Mouse (Mus musculus) liver, embryonic 11.5 days (tissue): Measurements from ENCODE around the gene Gm13695. TPM values are rescaled to one million over a fixed set of nuclear protein-coding genes. Genes with fewer than 3 reads are reported as not detected.
A peak's percentile ranks its signal among the peaks of the same experiment; 100 is the strongest.
"Not testable (repeated sequence)": the region's sequence is repeated elsewhere in the genome, so short reads cannot be mapped to it uniquely, and the experiment has no call there.

Experiments used
- ATAC-seq: fragments of 200-750 bp; cut with Nextera tagmentation; replicated peaks from 2 replicates; pipeline ENCODE4 v1.8.0; 2017; ENCODE audit warnings: moderate number of reproducible peaks, mild to moderate bottlenecking, moderate TSS enrichment, moderate library complexity; ENCODE audit not compliant: low FRiP score
- DNase-seq: peaks from one replicate; pipeline ENCODE4 v3.0.0-alpha.2; 2017; ENCODE audit warnings: low spot score
- H3K27ac ChIP-seq: fragments of 300-500 bp; sonication (generic); 2 replicates; pipeline ENCODE4 v1.5.1; 2014; ENCODE audit warnings: mild to moderate bottlenecking, low read depth, low read length, control low read depth
- H3K27me3 ChIP-seq: fragments of 300-500 bp; sonication (generic); replicated peaks from 2 replicates; pipeline ENCODE4 v1.6.1; 2014; ENCODE audit warnings: low read length, mixed read lengths; ENCODE audit not compliant: control insufficient read depth, insufficient read depth
- H3K36me3 ChIP-seq: fragments of 300-500 bp; sonication (generic); 2 replicates; pipeline ENCODE4 v1.6.1; 2014; ENCODE audit warnings: mild to moderate bottlenecking, low read length, moderate library complexity, mixed read lengths; ENCODE audit not compliant: control insufficient read depth, insufficient read depth
- H3K4me1 ChIP-seq: fragments of 300-500 bp; sonication (generic); replicated peaks from 2 replicates; pipeline ENCODE4 v1.6.1; 2014; ENCODE audit warnings: low read length, mixed read lengths; ENCODE audit not compliant: control insufficient read depth, insufficient read depth
- H3K4me2 ChIP-seq: fragments of 300-500 bp; sonication (generic); 2 replicates; pipeline ENCODE4 v1.6.1; 2014; ENCODE audit warnings: mild to moderate bottlenecking, control low read depth, moderate library complexity
- H3K4me3 ChIP-seq: fragments of 300-500 bp; sonication (generic); 2 replicates; pipeline ENCODE4 v1.5.1; 2014; ENCODE audit warnings: low read depth, low read length, control low read depth
- H3K9ac ChIP-seq: fragments of 300-500 bp; sonication (generic); 2 replicates; pipeline ENCODE4 v1.6.1; 2014; ENCODE audit warnings: low read depth, low read length, control low read depth
- H3K9me3 ChIP-seq: fragments of 300-500 bp; sonication (generic); 2 replicates; pipeline ENCODE4 v1.6.1; 2016; ENCODE audit warnings: low read length, inconsistent platforms, mixed read lengths; ENCODE audit not compliant: control insufficient read depth
- WGBS: fragments of 180-500 bp; shearing (Covaris S2); extraction: QIAGEN DNeasy Blood & Tissue Kit; methylation state at CpG from one replicate; pipeline ENCODE4 v1.1.7; 2014; 5-methylcytosine and 5-hydroxymethylcytosine counted together
- polyA plus RNA-seq: library from polyadenylated mRNA; unstranded; fragments of >200 nt; fragmentation: Nextera tagmentation; extraction: Ambion mirVana; gene quantifications from 2 replicates; pipeline ENCODE4 v1.2.1, GENCODE M21; 2014

The Gm13695 gene
- not detected in 2 replicates for polyA plus RNA-seq

GRCm38 (mm10) chr2:83967013-83967412 lies at the start of gene Gm13695:
Gm13695 (plus strand) TSS chr2:83967313.
- H3K27me3 ChIP-seq, DNase-seq, H3K27ac ChIP-seq, H3K9ac ChIP-seq, H3K4me1 ChIP-seq, H3K36me3 ChIP-seq, H3K4me2 ChIP-seq, ATAC-seq, H3K9me3 ChIP-seq, H3K4me3 ChIP-seq: not testable (repeated sequence)
- no CpG with 5 or more reads among the region's 6 CpGs for WGBS

DNA sequence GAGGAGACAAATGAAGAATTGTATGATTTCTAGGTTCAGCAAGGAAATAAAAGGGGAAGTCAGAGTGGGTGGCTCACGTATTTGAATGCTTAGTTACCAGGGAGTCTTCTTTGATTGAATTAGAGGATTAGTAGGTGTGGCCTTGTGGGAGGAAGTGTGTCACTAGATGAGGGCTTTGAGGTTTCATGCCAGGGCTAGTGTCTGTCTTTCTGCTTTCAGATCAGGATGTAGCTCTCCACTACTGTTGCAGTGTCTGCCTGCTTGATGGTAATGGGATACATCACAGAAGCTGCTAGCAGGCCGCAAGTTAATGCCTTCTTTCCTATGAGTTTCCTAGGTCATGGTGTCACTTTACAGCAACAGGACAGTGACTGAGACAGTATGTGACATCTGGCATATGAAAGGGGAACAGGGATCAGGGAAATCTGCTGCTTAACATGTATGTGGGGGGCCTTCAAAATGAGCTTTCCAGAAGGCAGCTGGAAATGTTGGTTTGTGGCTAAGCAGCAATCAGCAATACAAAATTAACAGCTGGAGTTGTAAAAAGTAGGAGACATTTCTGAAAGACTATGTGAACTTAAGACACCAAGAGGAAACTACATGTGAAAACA lies 37.5 kb upstream of the Gm13695 start:
- H3K9ac ChIP-seq = no peak overlapping the region
- no peaks in the 10 kb centered on the region for H3K9me3 ChIP-seq
- DNase-seq (no peak), ATAC-seq (no peak)
- no peaks in the 10 kb centered on the region for H3K27me3 ChIP-seq
- no peak overlapping the region for H3K27ac ChIP-seq
- no peaks in the 10 kb centered on the region for H3K4me1 ChIP-seq
- no peak overlapping the region for H3K4me2 ChIP-seq
- no peaks in the 10 kb centered on the region for H3K36me3 ChIP-seq
- H3K4me3 ChIP-seq = no peak overlapping the region
- WGBS = 41% methylated on average over 2 of the region's 2 CpGs

DNA sequence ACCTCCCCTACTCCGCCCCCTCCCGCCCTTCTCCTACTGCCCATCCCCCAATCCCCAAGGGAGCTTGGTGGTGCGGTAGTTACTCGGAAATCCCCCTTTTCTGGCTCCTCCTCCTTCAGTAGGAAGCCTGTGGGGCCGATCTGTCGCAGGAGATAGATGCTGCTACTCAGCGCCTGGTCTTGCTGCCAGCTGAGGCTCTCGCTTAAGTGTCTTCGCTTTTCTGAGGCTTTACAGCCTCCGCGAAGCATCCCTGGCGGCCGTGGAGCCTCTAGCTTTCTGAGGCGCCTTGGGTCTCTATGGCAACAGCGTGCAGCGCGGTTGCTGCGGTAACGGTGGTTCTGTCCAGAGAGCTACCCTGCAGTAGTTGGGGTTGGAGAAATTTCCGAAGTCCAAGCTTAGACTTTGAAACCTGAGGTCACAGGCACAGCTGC lies 26.2 kb upstream of the Gm13695 start, which contains the start of gene Zswim2:
Zswim2 (minus strand) TSS at position 298 of the 431 bp plus-strand sequence.
- peak; percentile 72 for ATAC-seq
- Histone ChIP-seq H3K27me3 (no peaks in the 10 kb centered on the region), H3K4me1 (no peaks in the 10 kb centered on the region; the same call in 1 of the 2 replicates), H3K4me2 (peak within 1 kb of the TSS; percentile 52), H3K36me3 (no peaks in the 10 kb centered on the region), H3K4me3 (peak within 1 kb of the TSS; percentile 28), H3K9me3 (no peaks in the 10 kb centered on the region), H3K27ac (no peak within 1 kb of the TSS), H3K9ac (no peak within 1 kb of the TSS)
- WGBS = 1% methylated on average over 20 of the region's 20 CpGs
- peak; percentile 48 for DNase-seq

GRCm38 (mm10) chr2:83941378-83941777 lies 25.7 kb upstream of the Gm13695 start:
- WGBS = 41% methylated on average over 3 of the region's 3 CpGs
- Histone ChIP-seq H3K9ac (no peak overlapping the region), H3K36me3 (no peaks in the 10 kb centered on the region), H3K4me3 (no peak overlapping the region), H3K4me2 (peak overlapping the region; percentile 52), H3K27me3 (no peaks in the 10 kb centered on the region), H3K9me3 (no peaks in the 10 kb centered on the region), H3K4me1 (no peaks in the 10 kb centered on the region; the same call in 1 of the 2 replicates), H3K27ac (no peak overlapping the region)
- no peak for DNase-seq
- no peak for ATAC-seq

GRCm38 (mm10) chr2:83941792-83942191 lies 25.3 kb upstream of the Gm13695 start:
- no peaks in the 10 kb centered on the region for H3K36me3 ChIP-seq
- no peaks in the 10 kb centered on the region for H3K27me3 ChIP-seq
- H3K9ac ChIP-seq = no peak overlapping the region
- no peaks in the 10 kb centered on the region; the same call in 1 of the 2 replicates for H3K4me1 ChIP-seq
- WGBS = 32% methylated on average over 4 of the region's 4 CpGs
- H3K4me3 ChIP-seq = no peak overlapping the region
- H3K4me2 ChIP-seq = no peak overlapping the region
- DNase-seq = no peak
- H3K27ac ChIP-seq = no peak overlapping the region
- H3K9me3 ChIP-seq = no peaks in the 10 kb centered on the region
- ATAC-seq = no peak

DNA sequence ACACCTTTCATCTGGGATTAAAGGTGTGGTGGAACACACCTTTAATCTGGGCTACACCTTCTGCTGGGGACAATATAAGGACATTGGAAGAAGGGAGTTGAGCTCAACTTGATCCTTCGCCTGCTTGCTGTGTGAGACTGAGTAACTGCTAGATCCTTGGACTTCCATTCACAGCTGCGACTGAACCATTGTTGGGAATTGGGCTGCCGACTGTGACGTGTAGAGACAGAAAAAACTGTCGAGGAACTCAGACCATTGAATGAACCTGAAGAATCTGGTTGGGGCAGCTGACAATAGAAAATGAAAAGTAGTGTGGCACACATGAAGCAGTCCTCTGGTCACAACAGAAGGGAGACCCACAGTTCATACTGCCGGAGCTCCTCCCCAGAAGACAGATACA lies 11.7 kb upstream of the Gm13695 start, which contains the start of gene Gm13698:
Gm13698 (plus strand) TSS at position 301 of the 400 bp plus-strand sequence.
- DNase-seq, H3K36me3 ChIP-seq, H3K4me3 ChIP-seq, ATAC-seq, H3K4me2 ChIP-seq, H3K9ac ChIP-seq, H3K4me1 ChIP-seq, H3K9me3 ChIP-seq, H3K27ac ChIP-seq, H3K27me3 ChIP-seq: not testable (repeated sequence)
- no CpG with 5 or more reads among the region's 6 CpGs for WGBS

GRCm38 (mm10) chr2:83961203-83961602 lies 5.9 kb upstream of the Gm13695 start, which contains the start of gene Gm13693:
Gm13693 (plus strand) TSS chr2:83961503.
- not testable (repeated sequence) for H3K9ac ChIP-seq
- WGBS = no CpG with 5 or more reads among the region's 6 CpGs

GRCm38 (mm10) chr2:83972823-83973222 lies 5.7 kb downstream of the Gm13695 start, which contains the start of gene Gm13696:
Gm13696 (plus strand) TSS chr2:83973123.
- not testable (repeated sequence) for DNase-seq
- WGBS = no CpG with 5 or more reads among the region's 6 CpGs

More at GRCm38 (mm10) chr2:83961203-83961602, 5.9 kb upstream of the Gm13695 start, which contains the start of gene Gm13693:
- not testable (repeated sequence) for H3K27me3 ChIP-seq, H3K9me3 ChIP-seq, H3K36me3 ChIP-seq, H3K4me1 ChIP-seq, H3K4me3 ChIP-seq, H3K4me2 ChIP-seq, ATAC-seq, DNase-seq, H3K27ac ChIP-seq

GRCm38 (mm10) chr2:83978633-83979032 lies 11.5 kb downstream of the Gm13695 start, which contains the start of gene Gm13694:
Gm13694 (plus strand) TSS chr2:83978933.
- not testable (repeated sequence) for H3K27me3 ChIP-seq, ATAC-seq, DNase-seq, H3K9ac ChIP-seq, H3K36me3 ChIP-seq, H3K27ac ChIP-seq, H3K4me1 ChIP-seq, H3K4me3 ChIP-seq, H3K4me2 ChIP-seq, H3K9me3 ChIP-seq
- no CpG with 5 or more reads among the region's 6 CpGs for WGBS

More at GRCm38 (mm10) chr2:83972823-83973222, 5.7 kb downstream of the Gm13695 start, which contains the start of gene Gm13696:
- H3K4me2 ChIP-seq, H3K9ac ChIP-seq, H3K9me3 ChIP-seq, H3K27me3 ChIP-seq, ATAC-seq, H3K4me1 ChIP-seq, H3K4me3 ChIP-seq, H3K36me3 ChIP-seq, H3K27ac ChIP-seq: not testable (repeated sequence)
